Mouse (Mus musculus): ENCODE data around the gene Cd300ld4. TPM values are rescaled to one million over a fixed set of nuclear protein-coding genes. Genes with fewer than 3 reads are reported as not detected.

Cd300ld4 gene
- polyA plus RNA-seq, 1 experiment from 2014 or later, result not detected

- POLR2A ChIA-PET, result no interaction called here
- CTCF ChIA-PET, result no interaction called here
- in situ Hi-C loops (cut with MboI; ENCODE audit: low pct_unique_long_range_greater_than_20kb), result no loop called here
- DNase-seq (ENCODE audit: low read depth, low spot score) (no peak), ATAC-seq (no peak)
- no peaks in the 10 kb centered on the region for H3K27me3 ChIP-seq
- no peak for TF ChIP-seq CTCF (IDR thresholded peaks at IDR 0.05)
These were observed 54.1 kb downstream of the Cd300ld4 start for GRCm38 (mm10) chr11:114972726-114973125.

Other genes starting within 250 kb of the Cd300ld4 start
- gene Btbd17, start 231.1 kb downstream of the Cd300ld4 start, polyA plus RNA-seq (2021), result 0.45 TPM
- gene Gpr142, start 228.1 kb downstream of the Cd300ld4 start, polyA plus RNA-seq (2021), result 0.12 TPM
- gene Gprc5c, start 175.9 kb downstream of the Cd300ld4 start, polyA plus RNA-seq (2021), result 234 TPM
- gene Cd300a, start 137.0 kb downstream of the Cd300ld4 start, polyA plus RNA-seq (2021), result 0.78 TPM
- gene Cd300lb, start 92.6 kb downstream of the Cd300ld4 start, polyA plus RNA-seq (2021), result 0.03 TPM
- not detected for gene Cd300c, start 57.9 kb downstream of the Cd300ld4 start, polyA plus RNA-seq (2021)
- gene Cd300ld, start 37.1 kb downstream of the Cd300ld4 start, polyA plus RNA-seq (2021), result 0.08 TPM
- 0.14 TPM for gene Cd300c2, start 25.1 kb downstream of the Cd300ld4 start, polyA plus RNA-seq (2021)
- not detected for gene Cd300ld2, start 10.8 kb downstream of the Cd300ld4 start, polyA plus RNA-seq (2021)
- not detected for gene Cd300ld5, start 10.8 kb upstream of the Cd300ld4 start, polyA plus RNA-seq (2021)
- gene Cd300ld3, start 21.4 kb upstream of the Cd300ld4 start, polyA plus RNA-seq (2021), result not detected
- 0.04 TPM for gene Cd300e, start 35.2 kb upstream of the Cd300ld4 start, polyA plus RNA-seq (2021)
- 0.35 TPM for gene Rab37, start 64.4 kb upstream of the Cd300ld4 start, polyA plus RNA-seq (2021)
- gene Cd300lf, start 107.0 kb upstream of the Cd300ld4 start, polyA plus RNA-seq (2021), result not detected
- gene Slc9a3r1, start 136.3 kb upstream of the Cd300ld4 start, polyA plus RNA-seq (2021), result 98.7 TPM
- gene Tmem104, start 160.5 kb upstream of the Cd300ld4 start, polyA plus RNA-seq (2021), result 10.2 TPM
- 28.0 TPM for gene Nat9, start 160.8 kb upstream of the Cd300ld4 start, polyA plus RNA-seq (2021)
- not detected for gene Grin2c, start 240.2 kb upstream of the Cd300ld4 start, polyA plus RNA-seq (2021)